Mouse (Mus musculus) NIH3T3 (cell line): Measurements from ENCODE around the gene Shd.

Source experiments
- DNase-seq: peaks from one replicate; pipeline ENCODE4 v3.0.0-alpha.2; 2012; ENCODE audit warnings: low read depth

The Shd gene

DNA sequence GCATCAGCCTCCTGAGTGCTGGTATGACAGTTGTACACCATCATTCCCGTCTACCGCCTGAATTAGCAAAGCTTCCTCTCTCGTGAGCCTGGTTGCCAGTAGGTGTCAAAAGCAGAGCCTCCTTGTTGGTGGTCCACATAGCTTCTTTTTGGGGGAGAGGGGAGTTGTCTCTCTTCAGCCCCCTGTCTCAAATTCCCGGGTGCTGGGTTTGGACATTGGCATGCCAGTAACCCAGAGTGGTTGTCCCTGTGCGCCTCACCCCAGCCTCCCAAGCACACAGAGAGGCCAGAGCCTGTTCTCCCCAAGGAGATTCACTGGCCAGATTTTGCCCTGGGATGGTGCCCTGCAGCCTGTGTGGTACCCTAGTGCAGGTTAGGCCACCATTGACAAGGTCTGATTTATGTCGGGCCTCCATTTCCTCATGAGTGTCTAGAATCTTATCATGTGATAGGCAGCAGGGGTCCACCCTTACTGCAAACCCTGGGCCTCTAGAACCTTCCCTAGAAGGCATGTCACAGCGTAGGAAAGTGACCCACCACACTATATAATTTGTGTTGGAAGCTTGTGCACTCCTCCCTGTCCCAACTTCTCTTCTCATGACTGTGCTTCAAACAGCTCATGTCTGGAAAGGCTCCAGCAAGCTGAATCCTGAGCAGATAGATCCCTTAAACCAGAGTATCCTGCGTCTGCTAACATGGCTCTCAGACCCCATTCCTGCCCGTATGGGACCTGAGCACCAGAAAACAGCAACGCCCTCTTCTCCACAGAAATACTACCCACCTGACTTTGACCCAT, 10.1 kb upstream of the Shd start:
- DNase-seq: no peak

DNA sequence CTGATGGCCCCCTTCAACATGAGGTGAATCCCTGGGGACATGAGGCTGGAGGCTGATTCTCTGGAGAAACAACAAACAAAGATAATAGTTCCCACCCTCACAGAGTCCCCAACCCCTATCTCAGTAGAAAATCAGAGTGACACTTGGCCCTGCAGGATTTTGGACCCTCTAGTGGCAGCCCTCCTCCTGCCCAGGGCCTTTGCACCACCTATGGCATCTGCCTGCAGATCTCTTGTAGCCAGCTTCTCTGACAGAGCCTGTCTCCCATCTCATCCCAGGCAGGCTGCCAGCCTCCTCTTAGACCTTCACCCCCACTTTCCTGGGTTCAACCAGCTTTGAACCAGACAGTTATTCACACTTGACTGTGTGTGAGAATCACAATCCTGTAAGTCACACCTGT, 9.5 kb upstream of the Shd start:
- no peak for DNase-seq

DNA sequence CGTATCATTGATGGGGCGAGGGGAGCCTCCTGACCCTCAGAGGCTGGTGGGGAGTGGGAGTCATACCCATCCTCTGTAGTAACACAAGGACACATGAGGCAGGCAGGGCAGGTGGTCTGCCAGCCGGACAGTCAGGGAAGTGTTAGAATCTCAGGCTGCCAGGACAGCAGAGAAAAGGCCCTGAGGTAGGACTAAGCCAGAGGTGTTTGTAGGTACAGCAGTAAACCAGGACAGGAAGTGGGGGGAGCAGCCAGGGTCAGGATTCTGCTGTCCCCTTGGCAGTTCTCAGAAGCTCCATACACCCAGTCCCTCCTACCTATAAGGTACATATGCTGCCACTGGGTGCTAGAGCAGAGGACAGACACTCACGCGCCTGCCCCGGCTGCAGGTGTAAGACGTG, 8.6 kb upstream of the Shd start:
- no peak for DNase-seq

DNA sequence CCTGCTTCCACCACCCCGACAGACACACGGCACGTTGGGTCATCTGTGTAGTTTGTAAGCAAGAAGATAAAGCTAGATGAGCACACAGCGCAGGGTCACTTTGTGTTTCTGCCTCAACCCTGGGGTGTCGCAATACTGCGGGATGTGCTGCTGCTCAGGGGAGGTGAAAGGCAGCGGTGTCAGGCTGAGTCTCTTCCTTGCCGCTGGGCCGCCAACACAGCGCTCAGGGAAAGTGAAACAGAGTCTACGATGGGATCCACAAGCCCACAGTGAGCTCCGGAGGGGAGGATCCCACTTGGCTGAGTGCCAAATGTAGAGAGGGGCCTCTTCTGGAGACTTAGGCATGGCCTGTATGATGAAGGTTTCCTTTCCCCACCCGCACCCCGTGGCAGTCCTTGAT, 7.1 kb upstream of the Shd start:
- peak; percentile 31 for DNase-seq

DNA sequence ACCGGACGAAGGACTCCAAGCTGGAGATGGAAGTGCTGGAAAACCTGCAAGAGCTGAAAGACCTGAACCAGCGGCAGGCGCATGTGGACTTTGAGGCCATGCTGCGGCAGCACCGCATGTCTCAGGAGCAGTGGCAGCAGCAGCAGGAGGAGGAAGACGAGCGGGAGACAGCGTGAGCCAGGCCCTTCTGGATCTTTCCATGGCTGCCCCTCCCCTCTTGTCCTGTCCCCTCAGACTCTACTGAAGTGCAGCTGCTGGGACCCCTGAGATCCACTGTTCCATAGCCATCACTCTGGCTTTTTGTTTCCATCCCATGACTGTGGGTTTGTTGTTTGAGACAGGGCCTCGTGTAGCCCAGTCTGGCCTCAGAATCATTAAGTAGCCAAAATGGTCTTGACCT, 5.8 kb upstream of the Shd start:
- no peak for DNase-seq

DNA sequence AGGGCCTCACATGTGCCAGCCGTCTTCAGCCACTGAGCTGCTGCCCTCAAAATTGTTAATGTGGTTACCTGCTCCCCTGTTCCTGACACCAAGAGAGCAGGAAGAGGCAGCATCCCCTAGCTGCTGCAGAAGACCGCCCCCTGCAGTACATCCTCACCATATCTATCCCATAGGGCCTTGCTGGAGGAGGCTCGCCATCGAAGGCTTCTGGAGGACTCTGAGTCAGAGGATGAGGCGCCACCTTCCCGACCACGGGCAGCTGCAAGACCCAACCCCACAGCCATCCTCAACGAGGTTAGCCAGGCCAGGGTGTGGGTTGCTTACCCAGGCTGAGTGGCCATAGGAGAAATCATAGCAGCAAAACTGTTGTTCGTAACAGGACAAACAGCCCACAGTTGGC, 5.3 kb upstream of the Shd start:
- peak; percentile 29 for DNase-seq

DNA sequence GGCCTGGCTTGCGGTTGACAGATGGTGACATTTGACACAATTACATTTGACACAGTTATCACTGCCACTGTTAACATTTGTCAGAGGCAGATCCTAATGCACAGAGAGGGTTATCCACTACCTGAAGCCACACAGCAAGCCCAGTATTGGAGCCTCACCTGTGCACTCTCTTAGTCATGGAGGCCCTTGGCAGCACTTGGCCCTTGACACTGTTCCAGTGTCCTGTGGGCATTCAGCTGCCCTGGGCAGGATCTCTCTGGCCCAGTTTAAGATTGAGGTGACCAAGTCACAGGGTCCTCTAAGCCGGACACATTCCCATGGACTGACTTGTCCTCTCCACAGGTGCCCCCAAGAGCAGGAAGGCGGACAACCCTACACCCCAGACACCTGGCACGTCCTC, 3.1 kb upstream of the Shd start:
- DNase-seq: no peak

DNA sequence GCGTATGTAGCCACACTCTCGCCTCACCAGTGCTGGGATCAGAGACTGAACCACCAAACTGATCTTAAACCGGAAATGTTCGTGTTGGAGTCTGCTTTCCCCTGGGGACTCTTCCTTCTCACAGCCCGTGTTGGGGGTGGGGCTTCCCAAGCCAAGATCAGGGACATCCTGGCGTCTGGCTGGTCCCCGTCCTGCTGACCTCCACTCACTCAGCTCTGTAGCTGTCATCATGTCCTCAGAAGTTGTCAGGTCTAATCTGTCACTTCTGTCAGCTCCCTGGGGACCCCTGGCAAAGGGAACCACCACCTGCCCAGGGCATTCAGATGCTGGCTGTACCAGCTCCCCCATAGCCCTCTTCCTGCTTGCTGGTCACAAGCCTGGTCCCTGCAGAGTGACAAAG, 2.1 kb upstream of the Shd start:
- DNase-seq: no peak

DNA sequence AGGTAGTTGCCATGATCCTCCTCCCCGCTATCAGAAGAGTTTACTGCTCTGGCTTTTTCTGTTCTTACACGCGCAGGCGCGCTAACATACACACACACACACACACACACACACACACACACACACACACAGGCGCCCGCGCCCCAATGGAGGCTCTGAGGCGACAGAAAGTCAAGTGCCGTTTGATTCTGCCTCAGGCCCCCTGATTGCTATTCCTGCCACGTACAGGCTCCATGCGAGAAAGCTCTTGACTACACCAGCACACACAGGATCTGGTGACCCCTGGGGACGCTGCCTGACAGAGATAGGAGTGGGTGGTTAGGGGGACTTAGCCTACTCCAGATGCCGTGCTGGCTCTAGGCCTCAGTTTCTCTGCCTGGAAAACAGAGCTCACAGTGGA, 707 bp upstream of the Shd start:
- no peak for DNase-seq

DNA sequence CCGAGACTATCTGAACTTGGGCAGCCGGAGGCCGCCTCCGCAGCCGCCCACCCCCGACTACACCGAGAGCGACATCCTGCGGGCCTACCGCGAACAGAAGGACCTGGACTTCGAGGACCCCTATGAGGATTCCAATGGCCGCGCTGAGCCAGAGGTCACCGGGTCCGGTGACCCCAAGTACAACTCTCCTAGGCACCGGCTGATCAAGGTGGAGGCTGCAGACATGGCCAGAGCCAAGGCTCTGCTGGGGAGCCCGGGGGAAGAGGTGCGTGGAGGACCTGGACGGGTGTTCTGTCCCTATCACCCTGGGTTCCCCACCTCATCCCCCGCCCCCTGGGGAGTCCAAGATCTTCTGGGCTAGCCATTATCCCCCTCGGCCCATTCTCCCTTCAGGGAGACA, 1.2 kb downstream of the Shd start:
- DNase-seq: no peak

DNA sequence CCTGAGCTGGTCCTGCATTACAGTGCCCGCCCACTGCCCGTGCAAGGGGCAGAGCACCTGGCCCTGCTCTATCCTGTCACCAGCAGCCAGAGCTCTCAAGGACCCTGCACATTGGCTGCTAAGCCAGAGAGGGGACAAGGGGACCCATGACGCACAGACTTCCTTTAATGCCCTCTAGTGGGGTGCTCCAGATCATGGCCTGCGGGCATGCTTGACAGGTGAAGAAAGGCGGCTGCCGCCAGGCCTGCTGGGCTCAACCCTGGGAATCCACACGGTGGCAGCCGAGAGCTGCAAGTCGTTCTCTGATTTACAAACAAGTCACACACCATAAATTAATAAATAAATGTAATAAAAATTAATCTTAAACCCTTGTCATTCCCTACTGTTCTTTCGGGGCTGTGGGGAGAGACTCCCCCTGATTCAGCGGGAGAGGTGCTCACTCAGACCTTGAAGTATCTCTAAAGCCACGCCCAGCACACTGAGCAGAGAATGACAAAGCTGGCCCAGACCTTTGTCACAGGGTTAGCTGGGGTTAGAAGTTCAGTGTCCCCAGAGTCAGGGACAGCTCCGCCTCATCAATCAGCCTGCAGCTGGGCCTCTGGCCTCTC, 6.1 kb downstream of the Shd start:
- peak; percentile 88 for DNase-seq

DNA sequence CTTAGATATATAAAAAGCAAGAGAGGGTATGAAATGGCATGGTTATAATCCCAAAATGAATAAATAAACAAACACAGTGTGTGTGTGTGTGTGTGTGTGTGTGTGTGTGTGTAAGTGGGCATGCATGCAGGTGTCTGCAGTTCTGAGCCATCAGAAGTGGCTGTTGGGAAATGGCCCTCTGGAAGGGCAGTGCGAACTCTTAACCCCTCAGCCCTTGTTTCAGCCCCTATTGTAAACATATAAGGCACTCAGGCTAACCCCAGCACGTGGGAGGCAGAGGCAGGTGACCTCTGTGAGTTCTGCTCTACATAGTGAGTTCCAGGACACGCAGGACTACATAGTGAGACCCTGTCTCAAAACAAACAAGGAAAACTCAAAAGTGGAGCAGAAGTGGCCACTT, 7.0 kb downstream of the Shd start:
- no peak for DNase-seq

DNA sequence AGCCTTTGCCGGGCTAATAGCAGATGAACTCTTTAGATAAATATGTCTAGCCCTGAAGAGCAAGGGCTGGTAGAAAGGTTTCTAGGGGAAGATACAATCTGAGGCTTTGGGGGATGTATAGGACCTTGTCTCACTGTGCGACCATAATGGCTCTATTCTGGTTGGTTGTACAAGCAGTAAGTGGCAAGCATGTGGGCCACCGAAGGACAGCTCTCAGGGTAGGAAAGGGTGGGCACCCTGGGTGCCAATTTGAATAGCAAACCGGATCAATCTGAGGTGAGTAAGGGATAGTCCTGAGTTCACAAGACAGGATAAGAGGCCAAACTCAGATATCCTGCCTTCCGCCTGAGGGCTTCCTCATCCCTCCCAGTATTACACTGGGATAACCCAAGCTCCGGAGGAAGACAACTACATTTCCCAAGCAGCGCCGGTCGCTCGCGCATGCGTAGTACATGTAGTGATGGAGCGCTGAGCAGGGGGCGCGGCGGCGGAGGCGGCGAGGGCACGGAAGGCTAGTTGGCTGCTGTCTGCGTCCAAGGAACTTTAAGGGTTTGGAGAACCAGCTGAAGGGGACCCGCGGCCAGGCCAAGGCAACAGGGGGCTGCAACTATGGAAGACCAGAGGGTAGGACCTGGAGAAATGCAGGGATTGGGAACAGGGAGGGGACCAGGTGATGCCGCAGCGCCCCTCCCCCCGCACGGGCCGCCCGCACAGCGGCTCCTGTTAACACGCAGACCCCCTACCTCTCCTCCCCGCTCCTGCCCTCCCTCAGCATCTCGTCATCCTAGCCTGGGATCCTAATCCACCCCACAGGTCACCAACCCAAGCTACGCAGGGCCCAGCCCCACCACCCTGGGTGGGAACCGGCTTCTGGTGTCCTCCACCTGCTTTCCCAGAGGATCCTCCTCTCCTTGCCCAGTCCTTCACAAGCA, 16.0 kb downstream of the Shd start, which contains the start of gene Fsd1:
Fsd1 (plus strand) TSS at position 480 of the 932 bp plus-strand sequence.
- no peak for DNase-seq

DNA sequence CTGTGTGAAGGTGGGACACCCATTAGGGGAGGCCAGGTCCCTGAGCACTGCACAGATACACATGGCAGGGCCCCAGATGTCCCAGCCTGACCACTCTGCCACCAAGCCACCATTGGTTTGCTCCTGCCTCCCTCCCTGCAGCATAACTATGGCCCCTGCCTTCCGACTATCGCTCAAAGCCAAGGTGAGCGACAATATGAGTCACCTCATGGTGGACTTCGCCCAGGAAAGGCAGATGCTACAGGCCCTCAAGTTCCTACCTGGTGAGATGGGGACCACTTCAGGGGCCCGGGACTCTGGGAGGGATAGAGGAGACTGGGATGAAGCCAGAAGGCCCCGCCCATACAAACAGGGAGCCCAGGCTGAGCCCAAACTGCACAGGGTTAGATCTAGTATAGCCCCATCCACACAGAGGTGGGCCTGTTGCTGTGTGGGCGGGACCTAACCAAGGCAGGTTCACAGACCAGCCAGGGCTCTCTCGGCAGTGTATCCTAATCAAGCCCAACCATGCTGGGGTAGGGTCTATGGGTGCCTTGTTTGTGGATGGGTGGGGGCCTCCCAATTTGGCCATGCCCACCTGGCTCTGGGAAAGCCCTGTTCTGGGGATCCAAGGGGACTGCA, 20.1 kb downstream of the Shd start:
- no peak for DNase-seq

DNA sequence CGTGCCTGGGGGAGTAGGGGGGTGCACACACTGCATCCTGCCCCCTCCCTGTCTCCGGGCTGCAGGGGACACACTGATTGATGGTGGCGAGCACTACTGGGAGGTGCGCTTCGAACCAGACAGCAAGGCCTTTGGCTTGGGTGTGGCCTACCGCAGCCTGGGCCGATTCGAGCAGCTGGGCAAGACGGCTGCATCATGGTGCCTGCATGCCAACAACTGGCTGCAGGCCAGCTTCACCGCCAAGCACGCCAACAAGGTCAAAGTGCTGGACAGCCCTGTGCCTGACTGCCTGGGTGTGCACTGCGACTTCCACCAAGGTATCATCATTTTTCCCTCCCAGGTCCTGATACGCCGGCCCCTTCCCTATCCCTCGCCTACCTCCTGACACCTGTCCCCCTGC, 25.7 kb downstream of the Shd start:
- DNase-seq: peak; percentile 28

DNA sequence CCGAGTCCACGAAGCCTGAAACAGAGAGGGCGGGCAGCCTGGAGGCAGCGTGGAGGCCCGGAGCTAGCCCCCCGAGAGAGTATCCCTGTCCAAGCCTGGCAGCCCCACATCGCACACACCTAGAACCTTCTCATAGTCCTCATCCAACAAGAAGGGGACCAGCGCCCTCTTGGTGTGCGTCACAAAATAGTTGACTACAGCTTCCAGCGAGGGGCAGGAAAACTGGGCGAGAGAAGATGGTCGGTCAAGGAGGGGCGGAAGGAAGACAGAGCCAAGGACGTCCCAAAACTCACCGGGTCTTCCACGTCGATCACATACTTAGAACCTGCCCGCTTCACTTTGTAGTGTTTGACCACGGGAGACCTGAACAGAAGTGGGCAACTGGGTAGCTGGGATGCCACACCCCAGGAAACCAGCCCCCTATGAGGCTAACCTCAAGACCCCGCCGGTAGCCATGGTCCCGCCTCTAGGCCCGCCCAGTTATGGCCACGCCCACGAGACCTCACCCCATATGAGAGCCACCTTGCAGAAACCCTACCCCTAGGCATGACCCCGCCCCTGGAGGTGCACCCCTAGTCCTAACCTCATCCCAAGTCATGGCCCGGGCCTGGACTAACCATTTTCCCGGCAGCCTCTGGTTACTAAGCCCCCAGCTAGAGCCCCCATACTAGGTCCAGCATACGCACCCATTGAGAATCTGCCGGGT, 29.7 kb downstream of the Shd start:
- DNase-seq: no peak

DNA sequence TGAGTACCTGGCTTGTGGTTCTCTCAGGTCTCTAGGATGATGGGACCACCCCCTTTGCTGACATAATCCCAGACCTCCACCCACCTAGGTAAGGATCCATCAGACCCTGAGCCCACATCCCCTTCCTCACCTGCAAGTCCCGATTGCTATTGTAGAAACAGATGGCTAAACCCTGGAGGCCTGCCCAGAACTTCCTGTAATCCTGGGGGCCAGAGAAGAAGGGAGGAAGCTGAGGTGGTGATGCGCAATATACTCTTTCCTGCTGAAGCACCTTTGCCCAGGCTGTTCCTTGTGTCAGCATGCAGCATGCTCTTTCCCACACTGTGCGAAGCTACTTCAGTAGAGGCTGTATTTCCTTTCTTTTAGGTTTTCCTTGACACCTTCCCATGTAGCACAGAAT, 32.7 kb downstream of the Shd start:
- DNase-seq: no peak

DNA sequence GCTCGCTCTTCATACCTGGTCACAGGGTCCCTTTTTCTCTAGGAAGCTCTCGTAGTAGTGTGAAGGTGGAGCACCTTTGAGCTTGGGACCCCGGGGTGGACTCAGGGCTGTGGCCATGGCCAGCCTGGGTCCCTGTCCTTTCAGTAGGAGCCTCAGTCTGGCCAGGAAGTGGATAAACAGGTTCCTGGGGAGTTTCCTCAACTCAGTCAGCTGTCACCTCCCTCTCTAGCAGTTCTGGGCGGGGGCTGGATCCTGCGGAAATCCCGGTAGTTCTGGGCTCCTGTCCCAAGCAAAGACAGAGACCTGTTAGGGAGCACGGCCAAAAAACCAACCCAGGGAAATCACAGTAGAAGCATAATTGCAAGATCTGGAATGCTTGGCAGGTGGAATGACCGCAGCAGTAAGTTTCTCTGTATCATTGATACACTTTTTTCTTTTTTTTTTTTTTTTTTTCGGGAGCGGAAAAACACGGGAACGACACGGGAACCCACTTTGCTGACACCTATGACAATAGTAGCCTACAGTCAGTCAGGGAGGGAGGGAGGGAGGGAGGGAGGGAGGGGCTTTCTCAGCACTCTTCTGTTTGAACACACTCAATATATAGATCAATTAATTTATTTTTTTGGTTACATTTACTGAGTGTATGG, 35.3 kb downstream of the Shd start, which contains the start of the genes Stap2 and Mpnd:
Stap2 (minus strand) TSS at position 170 of the 647 bp plus-strand sequence.
Mpnd (plus strand) TSS at position 297 of the 647 bp plus-strand sequence.
- DNase-seq: peak; percentile 71

DNA sequence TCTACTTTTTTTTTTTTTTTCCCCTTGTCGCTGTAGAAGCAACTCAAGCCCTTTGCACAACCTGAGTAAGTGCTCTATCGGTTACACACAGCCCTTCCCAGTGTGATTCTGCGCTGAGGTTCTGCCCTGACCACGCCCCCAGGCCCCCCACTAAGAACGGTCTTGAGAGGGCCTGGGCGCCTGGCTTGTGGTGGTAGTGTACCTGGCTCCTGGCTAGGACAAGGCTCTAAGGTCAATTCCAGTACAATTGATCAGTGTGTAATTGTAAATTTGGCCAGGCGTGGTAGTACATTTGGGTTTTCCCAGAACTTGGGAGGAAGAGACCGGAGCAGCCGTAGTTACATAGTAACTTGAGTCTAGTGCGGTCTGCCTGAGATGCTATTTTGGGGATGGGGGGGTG, 36.7 kb downstream of the Shd start:
- DNase-seq: no peak

DNA sequence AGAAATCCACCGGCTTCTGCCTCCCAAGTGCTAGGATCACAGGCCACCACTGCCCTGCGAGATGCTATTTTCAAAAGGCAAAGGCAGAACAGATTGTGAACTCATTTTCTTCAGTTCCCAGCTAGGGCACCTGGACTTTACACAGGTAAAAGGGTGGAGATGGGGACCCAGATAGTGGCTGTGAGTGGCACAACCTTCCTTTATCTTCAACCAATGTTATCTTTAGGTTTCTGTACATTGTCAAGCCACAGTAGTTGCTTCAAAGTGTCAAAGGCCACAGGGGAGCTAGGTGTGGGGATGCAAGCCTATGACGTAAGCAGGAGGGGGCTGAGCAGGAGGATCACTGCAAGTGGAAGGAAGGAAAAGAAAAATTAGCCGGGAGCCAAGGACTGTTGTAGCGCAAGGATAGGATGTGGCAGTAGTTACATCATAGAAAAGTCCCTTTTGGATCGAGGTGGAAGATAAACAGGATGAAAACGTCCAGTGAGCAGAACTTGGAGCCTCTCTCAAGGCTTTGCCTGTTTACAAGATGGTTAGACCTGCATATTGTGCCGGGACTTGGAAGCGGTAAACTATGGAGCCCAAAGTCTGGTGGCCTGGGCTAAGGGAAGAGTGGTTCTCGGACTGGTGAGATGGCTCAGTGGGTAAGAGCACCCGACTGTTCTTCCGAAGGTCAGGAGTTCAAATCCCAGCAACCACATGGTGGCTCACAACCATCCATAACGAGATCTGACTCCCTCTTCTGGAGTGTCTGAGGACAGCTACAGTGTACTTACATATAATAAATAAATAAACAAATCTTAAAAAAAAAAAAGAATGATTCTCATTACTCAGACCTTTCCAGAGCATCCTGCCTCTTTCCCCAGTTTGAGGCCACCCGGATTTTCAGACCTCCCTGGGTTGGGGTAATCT, 37.4 kb downstream of the Shd start:
- DNase-seq: peak; percentile 29
